Mouse (Mus musculus): Measurements from ENCODE around the gene Map1lc3b. TPM values are rescaled to one million over a fixed set of nuclear protein-coding genes. Genes with fewer than 3 reads are reported as not detected.
A peak's percentile ranks its signal among the peaks of the same experiment; 100 is the strongest.

Gene Map1lc3b
- polyA plus RNA-seq, 1 experiment from 2014 or later = 353 TPM

DNA sequence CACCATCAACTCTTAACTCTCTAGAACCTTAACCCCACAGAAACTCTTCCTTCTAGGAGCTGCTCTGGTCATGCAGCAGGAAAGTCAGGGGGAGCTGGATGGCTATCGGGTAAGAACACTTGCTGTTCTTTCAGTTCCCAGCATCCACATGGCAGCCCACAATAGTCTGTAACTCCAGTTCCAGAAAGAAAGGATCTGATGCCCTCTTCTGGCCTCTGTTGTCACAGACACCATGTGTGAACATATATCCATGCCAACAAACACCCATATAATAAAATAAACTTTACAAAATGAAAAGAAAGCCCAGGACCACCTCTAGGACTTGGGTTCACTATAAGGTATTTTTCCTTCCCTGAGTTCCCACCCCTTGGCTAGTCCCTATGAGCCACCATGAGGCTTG, 31.7 kb downstream of the Map1lc3b start:
- H3K4me3 ChIP-seq = no peak overlapping the region
- no peak for ATAC-seq (ENCODE audit: low FRiP score, low read depth)
- H3K27ac ChIP-seq = no peak overlapping the region
- H3K9me3 ChIP-seq = no peaks in the 10 kb centered on the region
- 60% methylated on average over 1 of the region's 1 CpGs for WGBS
- no peaks in the 10 kb centered on the region for H3K27me3 ChIP-seq (replicated peaks)
- peaks cover 31% of the 10 kb centered on the region for H3K4me1 ChIP-seq
- no peak overlapping the region for H3K9ac ChIP-seq
- H3K36me3 ChIP-seq = peaks cover 24% of the 10 kb centered on the region
- no peak overlapping the region for H3K4me2 ChIP-seq (replicated peaks)

DNA sequence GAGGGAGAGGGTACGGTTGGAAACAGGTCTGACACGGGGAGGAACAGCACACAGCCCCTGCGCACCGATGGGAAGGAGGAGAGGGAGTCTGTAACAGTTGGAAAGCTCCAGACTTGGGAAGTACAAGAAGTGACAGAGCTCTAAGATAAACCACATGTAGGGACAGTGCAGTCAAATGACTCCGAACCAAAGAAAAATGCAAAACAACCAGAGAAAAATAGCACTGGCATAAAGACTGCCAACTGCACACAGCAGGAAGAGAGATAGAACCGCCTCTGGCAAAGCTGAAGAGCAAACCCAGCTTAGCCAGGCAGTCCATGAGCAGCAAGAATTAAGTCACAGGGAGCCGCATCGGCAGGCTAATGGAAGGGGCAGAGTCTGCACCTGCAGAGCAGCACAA, 32.9 kb downstream of the Map1lc3b start:
- no peak for ATAC-seq (ENCODE audit: low FRiP score, low read depth)
- Histone ChIP-seq H3K36me3 (peaks cover 22% of the 10 kb centered on the region), H3K9ac (no peak overlapping the region), H3K9me3 (no peaks in the 10 kb centered on the region), H3K4me1 (peaks cover 31% of the 10 kb centered on the region), H3K27ac (no peak overlapping the region), H3K4me2 (replicated peaks) (no peak overlapping the region), H3K4me3 (no peak overlapping the region), H3K27me3 (replicated peaks) (no peaks in the 10 kb centered on the region)
- WGBS = 89% methylated on average over 8 of the region's 8 CpGs

- no peak overlapping the region for H3K27ac ChIP-seq
- ATAC-seq (ENCODE audit: low FRiP score, low read depth) = no peak
- H3K9me3 ChIP-seq = no peaks in the 10 kb centered on the region
- H3K4me2 ChIP-seq (replicated peaks) = no peak overlapping the region
- 97% methylated on average over 4 of the region's 4 CpGs for WGBS
- H3K36me3 ChIP-seq = peaks cover 23% of the 10 kb centered on the region
- H3K4me3 ChIP-seq = no peak overlapping the region
- H3K4me1 ChIP-seq = peaks cover 18% of the 10 kb centered on the region
- no peak overlapping the region for H3K9ac ChIP-seq
- no peaks in the 10 kb centered on the region for H3K27me3 ChIP-seq (replicated peaks)
These were observed 38.5 kb downstream of the Map1lc3b start for GRCm38 (mm10) chr8:121628681-121629080.

DNA sequence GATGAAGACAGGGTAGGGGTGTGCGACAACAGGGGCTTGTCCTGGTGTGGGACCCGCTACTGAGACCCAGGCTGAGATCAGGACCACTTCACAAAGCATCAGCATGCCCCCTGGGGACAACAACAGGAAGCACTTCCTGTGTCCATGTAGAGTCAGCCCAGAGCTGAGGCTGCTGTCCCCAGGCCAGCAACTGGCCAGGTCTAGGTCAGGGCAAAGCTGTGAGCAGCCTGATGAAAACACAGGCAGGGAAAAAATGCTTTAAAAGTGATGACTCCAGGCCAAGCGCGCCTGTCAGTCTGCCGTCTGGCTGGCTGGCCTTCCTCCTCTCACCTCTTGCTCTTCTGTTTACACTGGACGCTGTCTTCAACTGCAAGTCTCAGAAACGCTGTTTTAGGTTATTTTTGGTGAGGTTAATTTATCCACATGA, 41.5 kb downstream of the Map1lc3b start:
- Histone ChIP-seq H3K9ac (no peak overlapping the region), H3K27me3 (replicated peaks) (no peaks in the 10 kb centered on the region), H3K4me2 (replicated peaks) (no peak overlapping the region), H3K9me3 (no peaks in the 10 kb centered on the region), H3K27ac (no peak overlapping the region), H3K4me3 (no peak overlapping the region), H3K4me1 (peaks cover 8% of the 10 kb centered on the region), H3K36me3 (peaks cover 17% of the 10 kb centered on the region)
- ATAC-seq (ENCODE audit: low FRiP score, low read depth) = no peak
- 75% methylated on average over 7 of the region's 7 CpGs for WGBS

- peaks cover 13% of the 10 kb centered on the region for H3K4me1 ChIP-seq
- H3K27ac ChIP-seq = no peak overlapping the region
- no peaks in the 10 kb centered on the region for H3K27me3 ChIP-seq (replicated peaks)
- 85% methylated on average over 5 of the region's 5 CpGs for WGBS
- H3K9me3 ChIP-seq = no peaks in the 10 kb centered on the region
- H3K9ac ChIP-seq = no peak overlapping the region
- no peak overlapping the region for H3K4me2 ChIP-seq (replicated peaks)
- ATAC-seq (ENCODE audit: low FRiP score, low read depth) = no peak
- peaks cover 10% of the 10 kb centered on the region for H3K36me3 ChIP-seq
- H3K4me3 ChIP-seq = no peak overlapping the region
These were observed 42.2 kb downstream of the Map1lc3b start for GRCm38 (mm10) chr8:121632401-121632800.

DNA sequence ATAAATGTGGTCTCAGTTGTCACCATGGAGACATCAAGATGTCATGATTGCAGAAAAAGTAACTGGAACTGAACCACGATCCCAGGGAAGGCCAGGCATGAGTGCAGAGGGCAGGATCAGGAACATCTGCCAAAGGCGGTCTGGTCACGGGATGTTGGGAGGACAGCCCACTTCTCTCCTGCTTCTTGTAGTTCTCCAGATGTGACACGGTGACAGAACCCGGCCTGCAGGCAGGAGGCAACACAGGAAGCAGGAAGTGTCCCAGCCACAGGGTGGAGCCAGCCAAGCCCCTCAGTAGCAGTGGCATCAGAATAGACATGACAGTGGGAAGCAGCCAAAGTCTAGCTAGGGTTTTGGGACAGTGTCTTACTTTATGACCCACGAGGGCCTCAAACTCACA, 45.4 kb downstream of the Map1lc3b start:
- H3K9me3 ChIP-seq = no peaks in the 10 kb centered on the region
- ATAC-seq (ENCODE audit: low FRiP score, low read depth) = no peak
- 75% methylated on average over 6 of the region's 6 CpGs for WGBS
- no peak overlapping the region for H3K27ac ChIP-seq
- no peak overlapping the region for H3K4me2 ChIP-seq (replicated peaks)
- H3K36me3 ChIP-seq = no peaks in the 10 kb centered on the region
- H3K9ac ChIP-seq = no peak overlapping the region
- H3K4me3 ChIP-seq = no peak overlapping the region
- no peaks in the 10 kb centered on the region for H3K27me3 ChIP-seq (replicated peaks)
- H3K4me1 ChIP-seq = peaks cover 13% of the 10 kb centered on the region

- Histone ChIP-seq H3K9ac (no peak overlapping the region), H3K27ac (no peak overlapping the region), H3K9me3 (no peaks in the 10 kb centered on the region), H3K27me3 (replicated peaks) (no peaks in the 10 kb centered on the region), H3K4me3 (no peak overlapping the region), H3K4me1 (peaks cover 13% of the 10 kb centered on the region), H3K4me2 (replicated peaks) (no peak overlapping the region), H3K36me3 (no peaks in the 10 kb centered on the region)
- ATAC-seq (ENCODE audit: low FRiP score, low read depth) = no peak
- WGBS = 87% methylated on average over 8 of the region's 8 CpGs
These were observed 46.0 kb downstream of the Map1lc3b start for GRCm38 (mm10) chr8:121636180-121636579.

DNA sequence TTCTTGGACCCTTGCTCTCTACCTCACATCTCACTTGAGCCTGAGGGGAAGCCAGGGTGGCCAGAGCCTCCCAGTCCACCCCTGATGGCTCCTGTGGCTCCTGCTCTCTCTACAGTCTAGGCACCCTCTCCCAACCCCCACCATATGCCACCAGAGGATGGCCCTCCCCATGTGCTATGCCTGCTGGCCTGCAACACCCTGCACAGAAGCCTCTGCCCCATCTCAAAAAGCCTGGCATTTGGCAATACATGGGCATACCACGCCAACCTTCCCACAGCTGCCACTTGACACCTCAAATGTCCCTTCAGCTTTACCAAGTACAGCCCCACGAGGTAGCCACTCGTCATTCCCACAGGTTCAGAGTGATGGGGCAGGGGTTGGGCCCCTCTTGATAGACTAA, 52.6 kb downstream of the Map1lc3b start:
- Histone ChIP-seq H3K27ac (no peak overlapping the region), H3K4me2 (replicated peaks) (no peak overlapping the region), H3K9ac (peak overlapping the region; percentile 27), H3K4me3 (no peak overlapping the region), H3K36me3 (no peaks in the 10 kb centered on the region), H3K9me3 (no peaks in the 10 kb centered on the region), H3K4me1 (peaks cover 42% of the 10 kb centered on the region), H3K27me3 (replicated peaks) (no peaks in the 10 kb centered on the region)
- no peak for ATAC-seq (ENCODE audit: low FRiP score, low read depth)
- WGBS = 86% methylated on average over 3 of the region's 3 CpGs

- WGBS = 75% methylated on average over 11 of the region's 11 CpGs
- no peak overlapping the region; the same call in none of the 2 replicates for H3K9ac ChIP-seq
- peaks cover 48% of the 10 kb centered on the region for H3K4me1 ChIP-seq
- ATAC-seq (ENCODE audit: low FRiP score, low read depth) = no peak
- no peak overlapping the region for H3K4me2 ChIP-seq (replicated peaks)
- H3K9me3 ChIP-seq = no peaks in the 10 kb centered on the region
- H3K27ac ChIP-seq = no peak overlapping the region
- no peak overlapping the region for H3K4me3 ChIP-seq
- H3K36me3 ChIP-seq = no peaks in the 10 kb centered on the region
- no peaks in the 10 kb centered on the region for H3K27me3 ChIP-seq (replicated peaks)
These were observed 53.2 kb downstream of the Map1lc3b start for GRCm38 (mm10) chr8:121643384-121643783.

GRCm38 (mm10) chr8:121647511-121648215, 57.5 kb downstream of the Map1lc3b start:
- no peak overlapping the region for H3K27ac ChIP-seq
- H3K9ac ChIP-seq = no peak overlapping the region
- no peaks in the 10 kb centered on the region for H3K36me3 ChIP-seq
- H3K4me3 ChIP-seq = no peak overlapping the region
- no peaks in the 10 kb centered on the region for H3K27me3 ChIP-seq (replicated peaks)
- WGBS = 88% methylated on average over 12 of the region's 12 CpGs
- peaks cover 71% of the 10 kb centered on the region for H3K4me1 ChIP-seq
- ATAC-seq (ENCODE audit: low FRiP score, low read depth) = no peak
- H3K9me3 ChIP-seq = no peaks in the 10 kb centered on the region
- peak overlapping the region; percentile 99 for H3K4me2 ChIP-seq (replicated peaks)

Other genes starting within 250 kb of the Map1lc3b start
- gene 1700018B08Rik, start 46.0 kb upstream of the Map1lc3b start, polyA plus RNA-seq (2016; fragmentation: Nextera tagmentation; extraction: Ambion mirVana) = not detected in 2 replicates
- 29.8 and 31.1 TPM in 2 replicates for gene Fbxo31, start 11.6 kb upstream of the Map1lc3b start, polyA plus RNA-seq (2016; fragmentation: Nextera tagmentation; extraction: Ambion mirVana)
- gene Zcchc14, start 62.5 kb downstream of the Map1lc3b start, polyA plus RNA-seq (2016; fragmentation: Nextera tagmentation; extraction: Ambion mirVana) = 23.1 and 23.9 TPM in 2 replicates
- 59.1 and 66.9 TPM in 2 replicates for gene Jph3, start 139.3 kb downstream of the Map1lc3b start, polyA plus RNA-seq (2016; fragmentation: Nextera tagmentation; extraction: Ambion mirVana)
- 47.7 and 49.8 TPM in 2 replicates for gene Klhdc4, start 239.2 kb downstream of the Map1lc3b start, polyA plus RNA-seq (2016; fragmentation: Nextera tagmentation; extraction: Ambion mirVana)